Mouse (Mus musculus) forebrain, embryonic 10.5 days (tissue): Measurements from ENCODE around the gene Sertm1. TPM values are rescaled to one million over a fixed set of nuclear protein-coding genes. Genes with fewer than 3 reads are reported as not detected.

Source experiments
- DNase-seq: peaks from one replicate; pipeline ENCODE4 v3.0.0-alpha.2; 2017; ENCODE audit warnings: low spot score; ENCODE audit errors: extremely low spot score
- H3K27ac ChIP-seq: fragments of 300-500 bp; sonication (generic); 2 replicates; pipeline ENCODE4 v1.5.1; 2016; ENCODE audit warnings: mild to moderate bottlenecking
- H3K27me3 ChIP-seq: fragments of 300-500 bp; sonication (generic); 2 replicates; pipeline ENCODE4 v1.6.1; 2016; ENCODE audit warnings: mild to moderate bottlenecking; ENCODE audit not compliant: poor library complexity, severe bottlenecking
- H3K36me3 ChIP-seq: fragments of 300-500 bp; sonication (generic); replicated peaks from 2 replicates; pipeline ENCODE4 v1.6.1; 2016; ENCODE audit warnings: mild to moderate bottlenecking, moderate library complexity
- H3K4me1 ChIP-seq: fragments of 300-500 bp; sonication (generic); 2 replicates; pipeline ENCODE4 v1.6.1; 2016
- H3K4me3 ChIP-seq: fragments of 300-500 bp; sonication (generic); 2 replicates; pipeline ENCODE4 v1.5.1; 2016; ENCODE audit warnings: mild to moderate bottlenecking, moderate library complexity
- H3K9me3 ChIP-seq: fragments of 300-500 bp; sonication (generic); 2 replicates; pipeline ENCODE4 v1.6.1; 2016; ENCODE audit warnings: mild to moderate bottlenecking, moderate library complexity
- WGBS: fragments of 180-500 bp; shearing (Covaris S2); methylation state at CpG from one replicate; pipeline ENCODE4 v1.1.7; 2016; 5-methylcytosine and 5-hydroxymethylcytosine counted together
- polyA plus RNA-seq: library from polyadenylated mRNA; unstranded; fragments of >200 nt; fragmentation: Nextera tagmentation; extraction: Ambion mirVana; gene quantifications from 2 replicates; pipeline ENCODE4 v1.2.1, GENCODE M21; 2016

The Sertm1 gene
- 0.14 and 0.16 TPM in 2 replicates for polyA plus RNA-seq

DNA sequence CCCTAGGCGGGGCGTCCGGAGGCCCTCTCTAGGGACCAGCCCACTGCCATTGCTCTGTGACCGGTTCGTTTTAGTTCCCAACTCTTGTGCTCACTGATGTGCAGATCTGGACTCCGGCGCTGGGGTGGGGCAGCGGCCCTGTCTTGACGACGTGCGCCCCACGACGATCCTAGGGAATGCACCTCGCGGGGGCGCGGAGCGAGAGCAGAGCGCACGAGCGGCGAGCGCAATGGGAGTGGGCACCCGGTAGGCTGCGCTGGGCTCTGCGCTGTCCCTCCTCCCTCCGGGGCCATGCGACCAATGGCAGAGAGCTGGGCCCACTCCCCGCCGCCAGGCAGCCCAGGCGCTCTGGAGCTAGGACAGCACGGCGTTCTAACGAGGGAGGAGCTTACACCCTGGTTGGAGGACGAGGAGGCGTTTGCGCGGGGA is at the start of gene Sertm1:
TSS of gene Sertm1 (minus strand) at position 245 of the 429 bp plus-strand sequence.
- H3K9me3 ChIP-seq = no peaks in the 10 kb centered on the region
- no peaks in the 10 kb centered on the region for H3K36me3 ChIP-seq
- H3K4me3 ChIP-seq = peak within 1 kb of the TSS; percentile 66
- peak; percentile 80 for DNase-seq
- H3K27me3 ChIP-seq = peaks cover 57% of the 10 kb centered on the region
- H3K27ac ChIP-seq = peak within 1 kb of the TSS; percentile 74
- WGBS = under 1% methylated on average over 38 of the region's 38 CpGs
- peaks cover 22% of the 10 kb centered on the region for H3K4me1 ChIP-seq

DNA sequence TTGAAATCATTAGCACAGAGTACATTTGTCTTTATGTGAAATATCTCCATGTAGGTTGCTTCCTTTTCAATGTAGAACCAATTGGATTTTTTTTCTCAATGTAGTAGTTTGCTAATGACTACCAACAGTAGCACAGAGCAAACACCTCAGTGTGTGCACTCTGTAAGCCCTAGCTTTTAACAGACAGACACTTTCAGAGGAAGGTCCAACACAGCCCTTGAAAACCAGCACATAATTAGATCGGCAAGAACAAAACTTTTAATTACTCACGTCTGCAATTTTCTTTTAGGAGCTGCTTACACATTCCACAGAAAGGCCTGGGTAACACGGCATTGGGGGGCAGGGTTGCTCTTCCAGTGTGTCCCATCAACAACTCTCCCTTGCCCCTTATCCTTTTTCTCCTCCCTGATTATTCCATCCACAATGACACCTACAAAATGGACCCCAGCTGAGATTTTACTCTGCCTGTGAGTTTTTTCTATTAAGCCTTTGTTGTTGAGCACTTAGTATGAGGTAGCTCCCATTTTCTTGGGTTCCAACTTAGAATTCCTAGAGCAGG is 49.3 kb upstream of the Sertm1 start:
- Histone ChIP-seq H3K27me3 (no peaks in the 10 kb centered on the region), H3K36me3 (no peaks in the 10 kb centered on the region), H3K27ac (peak overlapping the region; percentile 53; the same call in 1 of the 2 replicates), H3K4me3 (no peak overlapping the region), H3K4me1 (peaks cover 28% of the 10 kb centered on the region), H3K9me3 (no peaks in the 10 kb centered on the region)
- 29% methylated on average over 3 of the region's 3 CpGs for WGBS
- no peak for DNase-seq

DNA sequence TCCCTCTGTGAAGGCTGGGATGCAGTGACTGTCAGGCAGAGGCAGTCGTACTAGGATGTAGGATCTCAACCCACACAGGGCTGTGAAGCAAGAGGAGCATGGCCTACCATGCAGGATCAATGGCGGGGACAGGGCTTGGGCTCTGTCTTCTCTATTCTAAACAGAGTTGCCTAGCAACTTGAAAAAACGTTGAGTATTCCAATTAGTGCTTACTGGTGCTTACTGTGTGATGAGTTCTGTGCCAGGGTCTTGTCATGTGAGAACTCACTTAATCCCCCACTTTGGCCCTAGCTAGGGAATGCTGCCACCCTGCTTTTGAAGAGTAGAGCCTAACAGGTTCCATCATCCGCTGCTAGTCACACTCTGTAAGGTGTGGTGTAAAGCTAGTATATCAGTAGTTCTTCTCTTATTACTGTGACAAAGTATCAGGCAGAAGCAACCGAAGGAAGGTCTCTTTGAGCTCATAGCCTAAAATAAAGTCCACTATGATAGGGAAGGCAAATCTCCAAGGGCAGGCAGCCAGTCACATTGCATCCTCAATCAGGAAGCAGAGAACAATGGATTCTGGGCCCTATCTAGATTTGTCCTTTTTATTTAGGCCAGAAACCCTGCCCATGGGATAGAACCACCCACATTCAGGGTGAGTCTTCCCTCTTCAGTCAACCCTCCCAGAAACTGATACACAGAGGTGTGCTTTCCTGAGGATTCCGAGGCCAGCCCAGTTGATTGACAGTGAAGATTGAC is 27.6 kb upstream of the Sertm1 start:
- H3K4me1 ChIP-seq = peaks cover 5% of the 10 kb centered on the region
- H3K27me3 ChIP-seq = no peaks in the 10 kb centered on the region
- no peaks in the 10 kb centered on the region for H3K9me3 ChIP-seq
- no peaks in the 10 kb centered on the region for H3K36me3 ChIP-seq
- DNase-seq = no peak
- H3K4me3 ChIP-seq = no peak overlapping the region
- no peak overlapping the region for H3K27ac ChIP-seq
- 68% methylated on average over 6 of the region's 6 CpGs for WGBS

DNA sequence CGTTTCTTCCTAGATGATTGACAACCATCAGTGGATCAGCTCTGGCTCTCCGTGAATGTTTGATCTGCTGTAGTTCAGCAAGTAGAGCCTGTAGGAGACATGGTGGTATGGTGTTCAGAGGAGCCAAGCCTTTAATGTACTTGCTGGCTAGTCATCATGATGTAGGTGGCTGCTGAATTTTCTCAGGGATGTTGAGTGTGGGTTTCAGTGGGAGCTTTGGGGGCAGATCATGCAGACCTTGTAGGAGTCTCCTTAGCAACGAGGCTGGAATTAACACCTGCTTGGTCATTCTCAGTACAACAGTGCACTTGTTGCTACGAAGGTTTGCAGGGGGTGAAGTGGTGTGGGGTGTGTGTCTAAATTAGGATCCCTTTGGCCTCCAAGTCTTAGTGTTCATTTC is 18.8 kb upstream of the Sertm1 start:
- Histone ChIP-seq H3K27me3 (no peaks in the 10 kb centered on the region), H3K36me3 (no peaks in the 10 kb centered on the region), H3K4me1 (no peaks in the 10 kb centered on the region), H3K9me3 (no peaks in the 10 kb centered on the region), H3K27ac (no peak overlapping the region), H3K4me3 (no peak overlapping the region)
- DNase-seq = no peak
- WGBS = 89% methylated on average over 4 of the region's 4 CpGs

DNA sequence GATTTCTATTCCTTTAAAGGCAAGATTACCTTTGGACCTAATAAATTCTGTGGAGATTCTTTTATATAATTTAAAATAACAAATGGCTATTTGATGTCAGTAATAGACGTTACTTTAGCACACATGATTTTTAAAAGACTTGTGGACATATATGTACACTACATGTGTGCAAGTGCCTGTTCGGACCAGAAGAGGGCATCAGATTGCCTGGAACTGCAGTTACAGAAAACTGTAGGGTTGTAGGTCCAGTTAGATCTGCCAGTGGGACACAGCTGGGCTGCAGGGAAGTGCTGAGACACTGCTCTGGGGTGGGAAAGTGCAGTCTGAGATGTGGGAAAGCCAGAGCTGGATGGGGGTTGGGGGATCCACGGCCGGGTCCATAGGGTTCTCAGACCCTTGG is 16.9 kb upstream of the Sertm1 start:
- H3K27ac ChIP-seq = no peak overlapping the region
- no peaks in the 10 kb centered on the region for H3K27me3 ChIP-seq

DNA sequence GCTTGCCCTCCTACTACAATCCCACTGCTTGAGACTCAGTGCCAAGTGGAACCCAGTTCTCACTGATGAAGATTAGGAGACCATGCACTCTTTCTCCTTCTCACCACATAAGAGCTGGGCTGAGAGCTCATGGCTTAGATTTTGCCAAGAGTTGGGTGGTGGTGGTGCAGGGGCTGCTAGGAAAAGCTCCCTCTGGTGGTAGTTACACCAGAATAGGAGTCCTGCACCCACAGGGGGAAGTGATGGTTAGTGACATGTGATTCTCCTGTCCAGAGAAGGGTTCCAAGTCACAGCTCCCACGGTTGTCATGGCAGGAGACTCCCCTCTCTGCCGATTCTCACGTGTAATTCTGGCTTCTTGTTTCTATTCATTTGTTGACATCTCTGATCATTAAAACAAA is 4.7 kb upstream of the Sertm1 start:
- DNase-seq = no peak
- Histone ChIP-seq H3K27me3 (peaks cover 30% of the 10 kb centered on the region), H3K36me3 (no peaks in the 10 kb centered on the region), H3K4me3 (no peak overlapping the region), H3K27ac (no peak overlapping the region), H3K9me3 (no peaks in the 10 kb centered on the region), H3K4me1 (peaks cover 12% of the 10 kb centered on the region)
- 77% methylated on average over 3 of the region's 3 CpGs for WGBS

More for the DNA sequence above, 16.9 kb upstream of the Sertm1 start:
- no peaks in the 10 kb centered on the region for H3K9me3 ChIP-seq
- H3K4me1 ChIP-seq = no peaks in the 10 kb centered on the region
- H3K36me3 ChIP-seq = no peaks in the 10 kb centered on the region
- no peak overlapping the region for H3K4me3 ChIP-seq
- WGBS = 91% methylated on average over 4 of the region's 4 CpGs
- no peak for DNase-seq

DNA sequence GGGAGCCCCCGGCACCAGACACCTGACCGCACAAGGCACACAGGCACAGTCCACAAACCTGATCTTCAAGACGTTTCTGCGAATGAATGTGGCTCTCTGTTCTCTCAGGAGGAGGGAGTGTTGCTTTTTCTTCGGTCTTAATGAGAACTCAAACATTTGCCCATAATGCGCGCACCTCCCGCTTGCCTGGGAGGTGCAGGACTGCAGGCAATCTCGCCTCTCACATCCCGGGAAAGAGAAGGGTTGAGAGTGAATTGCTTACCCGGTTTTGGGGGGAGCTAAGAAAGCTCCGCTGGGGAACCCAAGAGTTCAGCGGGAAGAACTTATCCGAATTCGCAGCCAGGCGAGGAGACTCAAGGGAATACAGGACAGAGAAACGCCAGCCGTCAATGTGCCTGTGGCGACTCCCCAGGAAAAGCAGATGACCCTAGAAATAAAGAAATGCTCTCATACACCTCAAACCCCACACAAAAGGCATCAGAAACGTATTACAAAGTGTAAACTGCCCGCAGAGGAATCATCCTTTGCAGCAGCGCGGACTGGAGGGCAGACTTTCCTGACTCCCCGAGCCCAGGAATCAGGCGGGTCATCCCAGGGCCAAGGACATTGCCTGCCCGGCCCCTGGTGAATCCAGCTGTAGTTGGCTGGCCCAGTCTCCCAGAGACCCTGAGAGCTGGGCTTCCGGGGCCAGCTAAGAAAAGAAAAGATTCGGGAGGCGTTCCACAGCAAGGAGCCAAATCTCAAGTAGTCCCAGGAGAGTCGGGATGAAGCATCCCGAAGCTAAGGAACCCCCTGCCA is 643 bp downstream of the Sertm1 start:
- 2% methylated on average over 31 of the region's 31 CpGs for WGBS
- peaks cover 22% of the 10 kb centered on the region for H3K4me1 ChIP-seq
- H3K9me3 ChIP-seq = no peaks in the 10 kb centered on the region
- H3K27me3 ChIP-seq = peaks cover 57% of the 10 kb centered on the region
- DNase-seq = peak; percentile 17
- H3K4me3 ChIP-seq = peak overlapping the region; percentile 66
- peak overlapping the region; percentile 74 for H3K27ac ChIP-seq
- no peaks in the 10 kb centered on the region for H3K36me3 ChIP-seq

DNA sequence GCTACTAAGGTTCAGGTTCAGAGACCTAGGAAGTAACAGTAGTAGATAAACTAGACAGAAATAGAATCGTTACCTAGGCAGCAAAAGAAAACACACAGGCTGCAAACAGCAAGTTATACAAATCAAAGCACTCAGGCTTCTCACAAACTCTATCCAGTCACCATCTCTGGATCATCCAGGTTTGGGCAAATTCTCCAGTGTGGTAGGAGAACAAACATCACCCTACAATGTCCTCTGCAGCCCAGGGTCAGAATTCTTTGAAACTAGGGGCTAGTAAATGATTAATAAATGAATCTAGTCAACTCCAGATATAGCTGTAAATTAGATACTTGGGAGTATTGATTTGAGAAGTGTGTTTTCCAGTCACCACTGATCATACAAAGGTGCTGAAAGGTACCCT is 6.8 kb downstream of the Sertm1 start:
- H3K36me3 ChIP-seq = no peaks in the 10 kb centered on the region
- H3K27me3 ChIP-seq = peaks cover 12% of the 10 kb centered on the region
- H3K9me3 ChIP-seq = no peaks in the 10 kb centered on the region
- H3K27ac ChIP-seq = no peak overlapping the region
- no peak overlapping the region for H3K4me3 ChIP-seq
- WGBS = 83% methylated on average over 1 of the region's 1 CpGs
- H3K4me1 ChIP-seq = no peaks in the 10 kb centered on the region
- DNase-seq = no peak

DNA sequence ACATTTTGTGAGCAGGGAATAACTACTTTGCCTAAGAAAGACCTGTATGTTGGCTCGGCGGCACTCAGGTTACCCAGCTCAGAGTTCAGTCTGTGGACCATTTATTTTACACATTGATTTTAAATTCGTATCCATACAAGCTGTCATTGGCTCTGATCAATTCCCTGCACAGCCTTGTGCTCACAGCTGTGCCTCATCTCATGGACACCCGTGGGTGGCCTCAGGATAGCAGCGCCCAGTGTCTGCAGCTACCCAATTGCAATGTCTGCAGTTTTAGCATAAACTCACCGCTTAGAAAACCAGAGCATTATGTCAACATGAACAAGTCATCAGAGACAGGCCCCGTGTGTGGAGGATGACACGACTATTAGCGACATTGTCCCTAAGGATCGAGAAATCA is 17.7 kb downstream of the Sertm1 start:
- Histone ChIP-seq H3K27me3 (no peaks in the 10 kb centered on the region), H3K4me1 (no peaks in the 10 kb centered on the region), H3K36me3 (no peaks in the 10 kb centered on the region), H3K9me3 (no peaks in the 10 kb centered on the region), H3K4me3 (no peak overlapping the region), H3K27ac (no peak overlapping the region)
- DNase-seq = no peak
- 94% methylated on average over 10 of the region's 10 CpGs for WGBS

DNA sequence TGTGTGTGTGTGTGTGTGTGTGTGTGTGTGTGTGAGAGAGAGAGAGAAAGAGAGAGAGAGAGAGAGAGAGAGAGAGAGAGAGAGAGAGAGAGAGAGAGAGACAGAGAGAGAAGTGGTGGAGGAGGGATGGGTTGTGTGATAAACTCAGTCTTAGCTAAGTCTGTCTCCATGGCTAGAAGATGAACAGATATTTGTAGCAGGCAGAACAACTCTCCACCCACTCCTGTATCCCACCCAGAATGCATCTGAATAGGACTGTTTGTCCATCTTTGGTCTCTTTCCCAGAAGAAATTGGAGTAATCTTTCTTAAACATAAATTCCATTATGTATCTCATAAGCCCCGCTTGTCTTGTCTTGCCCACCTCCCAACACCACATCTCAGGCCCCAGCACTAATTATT is 20.8 kb downstream of the Sertm1 start:
- H3K27me3 ChIP-seq = no peaks in the 10 kb centered on the region

DNA sequence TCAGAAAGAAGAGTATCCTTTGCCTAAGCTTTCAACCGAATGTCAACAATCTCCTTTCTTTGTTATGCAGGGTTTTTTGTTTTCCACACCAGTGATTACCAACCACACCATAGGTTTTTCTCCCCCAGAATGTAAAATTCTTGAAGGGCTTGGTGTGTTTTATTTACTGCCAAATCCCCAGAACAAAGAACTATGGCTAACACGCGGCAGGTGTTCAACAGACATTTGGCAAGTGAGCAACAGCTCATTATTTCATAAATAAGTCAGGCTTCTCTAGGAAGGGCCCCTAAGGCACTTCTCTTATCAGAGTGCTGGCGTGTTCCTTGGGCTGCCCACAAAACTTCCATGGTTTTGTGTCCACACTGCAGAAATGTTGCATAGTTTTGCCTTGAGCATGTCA is 23.5 kb downstream of the Sertm1 start:
- no peaks in the 10 kb centered on the region for H3K9me3 ChIP-seq
- H3K4me1 ChIP-seq = peaks cover 7% of the 10 kb centered on the region
- no peaks in the 10 kb centered on the region for H3K27me3 ChIP-seq
- no peak overlapping the region for H3K27ac ChIP-seq
- DNase-seq = no peak
- WGBS = 56% methylated on average over 4 of the region's 4 CpGs
- no peak overlapping the region for H3K4me3 ChIP-seq
- no peaks in the 10 kb centered on the region for H3K36me3 ChIP-seq

More for the DNA sequence above, 20.8 kb downstream of the Sertm1 start:
- no peaks in the 10 kb centered on the region for H3K9me3 ChIP-seq
- H3K27ac ChIP-seq = no peak overlapping the region
- no peak overlapping the region for H3K4me3 ChIP-seq
- 80% methylated on average over 1 of the region's 1 CpGs for WGBS
- DNase-seq = no peak
- H3K4me1 ChIP-seq = peaks cover 7% of the 10 kb centered on the region
- no peaks in the 10 kb centered on the region for H3K36me3 ChIP-seq

DNA sequence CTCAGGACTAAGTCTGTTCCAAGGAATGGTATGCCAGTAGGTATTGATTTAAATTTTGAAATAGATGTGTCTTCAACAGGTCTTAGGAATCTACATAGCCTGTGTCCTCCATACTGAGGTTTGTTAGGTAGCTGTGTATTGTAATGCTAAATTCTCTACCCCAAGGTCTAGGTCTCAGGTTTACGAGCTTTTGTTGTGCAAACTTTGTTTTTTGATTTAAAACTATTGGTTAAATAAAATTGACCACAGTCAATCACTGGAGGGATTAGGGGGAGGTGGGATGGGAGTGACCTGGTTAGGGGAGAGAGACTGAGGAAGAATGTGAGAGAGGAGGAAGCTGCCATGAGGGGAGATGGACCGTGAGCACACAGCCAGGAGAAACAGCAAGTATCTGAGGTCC is 29.2 kb downstream of the Sertm1 start:
- H3K36me3 ChIP-seq = no peaks in the 10 kb centered on the region
- no peaks in the 10 kb centered on the region for H3K9me3 ChIP-seq
- H3K27me3 ChIP-seq = no peaks in the 10 kb centered on the region
- WGBS = 85% methylated on average over 2 of the region's 2 CpGs
- no peak overlapping the region for H3K4me3 ChIP-seq
- no peak for DNase-seq
- H3K4me1 ChIP-seq = no peaks in the 10 kb centered on the region
- no peak overlapping the region for H3K27ac ChIP-seq
